In genomic region chr15:6278606-6279468, GRCm38 (mm10) we compare ENCODE assay signal across 10 mouse cellular contexts. TPM values are rescaled to one million over a fixed set of nuclear protein-coding genes. Genes with fewer than 3 reads are reported as not detected.
DNase-seq lines count a peak whose midpoint lies in the region; ATAC-seq and TF ChIP-seq lines count a peak whose summit lies in the region.
"Had no signal": no experiment of that assay in that cellular context is flagged by ENCODE, and none has a peak within 500 bp of the region (broad histone marks: within the 10 kb centered on the region; RNA-seq: fewer than 3 reads in every experiment).

No protein-coding gene starts in this region.

- no peak overlapping the region for H3K4me3 ChIP-seq in hindbrain, postnatal 0 days (ENCODE audit: low read length)
- no peak overlapping the region for H3K4me3 ChIP-seq in hindbrain, embryonic 10.5 days
- H3K4me3 ChIP-seq in heart, embryonic 11.5 days (ENCODE audit: low read depth, low read length) = no peak overlapping the region
- no peak overlapping the region for H3K4me3 ChIP-seq in lung, embryonic 16.5 days (ENCODE audit: low read length)
- no peak overlapping the region for H3K4me3 ChIP-seq in neural tube, embryonic 15.5 days (replicated peaks)
- H3K4me3 ChIP-seq: liver, embryonic 15.5 days; neural tube, embryonic 12.5 days had no signal

- TF ChIP-seq CTCF in hindbrain, postnatal 0 days (IDR thresholded peaks at IDR 0.05; ENCODE audit: low read depth) = no peak

- ATAC-seq in hindbrain, postnatal 0 days = no peak
- no peak for ATAC-seq in heart, embryonic 11.5 days (replicated peaks; ENCODE audit: insufficient number of reproducible peaks, low FRiP score, low TSS enrichment)
- peak; percentile 73 for ATAC-seq in lung, embryonic 16.5 days (ENCODE audit: low read depth)
- no peak for ATAC-seq in neural tube, embryonic 15.5 days (ENCODE audit: low FRiP score)

- H3K36me3 ChIP-seq in hindbrain, postnatal 0 days (ENCODE audit: insufficient read depth, low read length) = no peaks in the 10 kb centered on the region
- H3K36me3 ChIP-seq in hindbrain, embryonic 10.5 days = no peaks in the 10 kb centered on the region
- H3K36me3 ChIP-seq in heart, embryonic 11.5 days (ENCODE audit: control insufficient read depth, insufficient read depth, low read length) = no peaks in the 10 kb centered on the region
- no peaks in the 10 kb centered on the region for H3K36me3 ChIP-seq in lung, embryonic 16.5 days (ENCODE audit: control insufficient read depth, insufficient read depth, low read length)
- no peaks in the 10 kb centered on the region for H3K36me3 ChIP-seq in neural tube, embryonic 15.5 days
- H3K36me3 ChIP-seq: liver, embryonic 15.5 days; neural tube, embryonic 12.5 days had no signal

- H3K9ac ChIP-seq in hindbrain, postnatal 0 days (replicated peaks; ENCODE audit: low read length) = no peak overlapping the region
- no peak overlapping the region for H3K9ac ChIP-seq in heart, embryonic 11.5 days (ENCODE audit: low read depth, low read length)
- no peak overlapping the region for H3K9ac ChIP-seq in lung, embryonic 16.5 days (ENCODE audit: low read length)
- H3K9ac ChIP-seq in neural tube, embryonic 15.5 days (replicated peaks) = no peak overlapping the region
- H3K9ac ChIP-seq: liver, embryonic 15.5 days; neural tube, embryonic 12.5 days had no signal

- DNase-seq in hindbrain, postnatal 0 days (ENCODE audit: low spot score) = peak; percentile 15
- no peak for DNase-seq in hindbrain, embryonic 10.5 days (ENCODE audit: low spot score)
- DNase-seq in brain, adult 2 months (ENCODE audit: low read depth, low spot score) = peak; percentile 18
- DNase-seq in urinary bladder, postnatal 10 days (ENCODE audit: low spot score) = no peak
- DNase-seq in B cell, adult 2 months = no peak

- H3K27me3 ChIP-seq in hindbrain, postnatal 0 days (ENCODE audit: insufficient read depth, low read length) = no peaks in the 10 kb centered on the region
- H3K27me3 ChIP-seq in hindbrain, embryonic 10.5 days (ENCODE audit: insufficient read depth, poor library complexity, severe bottlenecking) = no peaks in the 10 kb centered on the region
- H3K27me3 ChIP-seq in heart, embryonic 11.5 days (ENCODE audit: control insufficient read depth, insufficient read depth, low read length) = no peaks in the 10 kb centered on the region
- H3K27me3 ChIP-seq in lung, embryonic 16.5 days (ENCODE audit: control insufficient read depth, insufficient read depth, low read depth, low read length) = no peaks in the 10 kb centered on the region
- H3K27me3 ChIP-seq in neural tube, embryonic 15.5 days (replicated peaks) = no peaks in the 10 kb centered on the region
- H3K27me3 ChIP-seq: liver, embryonic 15.5 days; neural tube, embryonic 12.5 days had no signal

- no peaks in the 10 kb centered on the region for H3K4me1 ChIP-seq in hindbrain, postnatal 0 days (ENCODE audit: insufficient read depth, low read length)
- H3K4me1 ChIP-seq in hindbrain, embryonic 10.5 days (replicated peaks) = no peaks in the 10 kb centered on the region
- peaks cover 3% of the 10 kb centered on the region; the same call in 1 of the 2 replicates for H3K4me1 ChIP-seq in heart, embryonic 11.5 days (ENCODE audit: control insufficient read depth, insufficient read depth, low read length)
- H3K4me1 ChIP-seq in lung, embryonic 16.5 days (replicated peaks; ENCODE audit: control insufficient read depth, insufficient read depth, low read length) = peaks cover 16% of the 10 kb centered on the region
- no peaks in the 10 kb centered on the region for H3K4me1 ChIP-seq in neural tube, embryonic 15.5 days
- H3K4me1 ChIP-seq: liver, embryonic 15.5 days; neural tube, embryonic 12.5 days had no signal

- no peak overlapping the region for H3K4me2 ChIP-seq in hindbrain, postnatal 0 days (ENCODE audit: low read depth, low read length)
- H3K4me2 ChIP-seq in heart, embryonic 11.5 days = no peak overlapping the region
- peak overlapping the region; percentile 29; the same call in 1 of the 2 replicates for H3K4me2 ChIP-seq in lung, embryonic 16.5 days (ENCODE audit: low read depth, low read length)
- H3K4me2 ChIP-seq in neural tube, embryonic 15.5 days = no peak overlapping the region
- H3K4me2 ChIP-seq: liver, embryonic 15.5 days; neural tube, embryonic 12.5 days had no signal

- WGBS in hindbrain, postnatal 0 days = 68% methylated on average over 11 of the region's 11 CpGs
- WGBS in hindbrain, embryonic 10.5 days = 73% methylated on average over 11 of the region's 11 CpGs
- 55% methylated on average over 11 of the region's 11 CpGs for WGBS in heart, embryonic 11.5 days (ENCODE audit: insufficient replicate concordance)
- 15% methylated on average over 11 of the region's 11 CpGs for WGBS in lung, embryonic 16.5 days
- 67% methylated on average over 11 of the region's 11 CpGs for WGBS in neural tube, embryonic 15.5 days

- H3K9me3 ChIP-seq in hindbrain, postnatal 0 days (ENCODE audit: low read length) = no peaks in the 10 kb centered on the region
- H3K9me3 ChIP-seq in hindbrain, embryonic 10.5 days = no peaks in the 10 kb centered on the region
- H3K9me3 ChIP-seq in heart, embryonic 11.5 days (replicated peaks; ENCODE audit: control insufficient read depth, low read length) = no peaks in the 10 kb centered on the region
- H3K9me3 ChIP-seq in lung, embryonic 16.5 days (ENCODE audit: control insufficient read depth, low read length) = no peaks in the 10 kb centered on the region
- H3K9me3 ChIP-seq in neural tube, embryonic 15.5 days (replicated peaks) = no peaks in the 10 kb centered on the region
- H3K9me3 ChIP-seq: liver, embryonic 15.5 days; neural tube, embryonic 12.5 days had no signal

- H3K27ac ChIP-seq in hindbrain, postnatal 0 days = no peak overlapping the region
- no peak overlapping the region for H3K27ac ChIP-seq in hindbrain, embryonic 10.5 days
- 0 out of 2 replicates have a peak overlapping the region, but pooled peaks have one; percentile 46 for H3K27ac ChIP-seq in heart, embryonic 11.5 days (ENCODE audit: low read depth, low read length)
- H3K27ac ChIP-seq in lung, embryonic 16.5 days (ENCODE audit: low read length) = peak overlapping the region; percentile 64
- no peak overlapping the region; the same call in 1 of the 2 replicates for H3K27ac ChIP-seq in neural tube, embryonic 15.5 days (replicated peaks)
- H3K27ac ChIP-seq: liver, embryonic 15.5 days; neural tube, embryonic 12.5 days had no signal

RNA-seq across cellular contexts. Expression of gene Dab2, which starts 20.8 kb away (rescaled TPM):
- 12.7 and 18.2 TPM in 2 replicates for total RNA-seq in hindbrain, postnatal 0 days (2014; rRNA removed)
- 15.1 and 17.3 TPM in 2 replicates for polyA plus RNA-seq in hindbrain, postnatal 0 days (2015; fragmentation: Nextera tagmentation; extraction: Ambion mirVana)
- polyA plus RNA-seq in hindbrain, embryonic 10.5 days (2016; fragmentation: Nextera tagmentation; extraction: Ambion mirVana) = 38.7 and 42.7 TPM in 2 replicates
- polyA plus RNA-seq in heart, embryonic 11.5 days (2014; fragmentation: Nextera tagmentation; extraction: Ambion mirVana) = 46.0 and 52.2 TPM in 2 replicates
- 33.7 and 40.6 TPM in 2 replicates for polyA plus RNA-seq in lung, embryonic 16.5 days (2015; fragmentation: Nextera tagmentation; extraction: Ambion mirVana)
- polyA plus RNA-seq in neural tube, embryonic 15.5 days (2015; fragmentation: Nextera tagmentation; extraction: Ambion mirVana) = 18.5 and 18.9 TPM in 2 replicates

Comparison
In these comparisons a context has a peak if more than half of its experiments do, and no peak if none do; other contexts are left out.
1. DNase-seq: peak in hindbrain, postnatal 0 days (single experiment) and brain, adult 2 months (single experiment); none in hindbrain, embryonic 10.5 days (single experiment), urinary bladder, postnatal 10 days (single experiment) and B cell, adult 2 months (0 of 2).
2. H3K27ac ChIP-seq: peak in heart, embryonic 11.5 days (single experiment) and lung, embryonic 16.5 days (single experiment); none in hindbrain, postnatal 0 days (single experiment), hindbrain, embryonic 10.5 days (single experiment) and neural tube, embryonic 15.5 days (single experiment).